Mouse (Mus musculus) limb, embryonic 12.5 days (tissue): ENCODE results near the gene Hcn4. TPM values are rescaled to one million over a fixed set of nuclear protein-coding genes. Genes with fewer than 3 reads are reported as not detected.

Source experiments
- ATAC-seq: fragments of 200-750 bp; cut with Nextera tagmentation; 2 replicates; pipeline ENCODE4 v1.8.0; 2017; ENCODE audit warnings: low read depth, moderate TSS enrichment; ENCODE audit not compliant: insufficient number of reproducible peaks, insufficient read depth, low FRiP score, low TSS enrichment
- H3K27ac ChIP-seq: fragments of 300-500 bp; sonication (generic); 2 replicates; pipeline ENCODE4 v1.5.1; 2016; ENCODE audit warnings: mild to moderate bottlenecking, moderate library complexity
- H3K27me3 ChIP-seq: fragments of 300-500 bp; sonication (generic); 2 replicates; pipeline ENCODE4 v1.6.1; 2016; ENCODE audit warnings: mild to moderate bottlenecking, moderate library complexity
- H3K36me3 ChIP-seq: fragments of 300-500 bp; sonication (generic); 2 replicates; pipeline ENCODE4 v1.6.1; 2016; ENCODE audit warnings: mild to moderate bottlenecking, moderate library complexity
- H3K4me1 ChIP-seq: fragments of 300-500 bp; sonication (generic); replicated peaks from 2 replicates; pipeline ENCODE4 v1.6.1; 2016
- H3K4me2 ChIP-seq: fragments of 300-500 bp; sonication (generic); 2 replicates; pipeline ENCODE4 v1.6.1; 2016; ENCODE audit warnings: mild to moderate bottlenecking, moderate library complexity
- H3K4me3 ChIP-seq: fragments of 300-500 bp; sonication (generic); replicated peaks from 2 replicates; pipeline ENCODE4 v1.5.1; 2016; ENCODE audit warnings: mild to moderate bottlenecking
- H3K9ac ChIP-seq: fragments of 300-500 bp; sonication (generic); replicated peaks from 2 replicates; pipeline ENCODE4 v1.6.1; 2016; ENCODE audit warnings: mild to moderate bottlenecking, moderate library complexity
- H3K9me3 ChIP-seq: fragments of 300-500 bp; sonication (generic); 2 replicates; pipeline ENCODE4 v1.6.1; 2016; ENCODE audit warnings: mild to moderate bottlenecking, moderate library complexity
- WGBS: fragments of 180-500 bp; shearing (Covaris S2); methylation state at CpG from one replicate; pipeline ENCODE4 v1.1.7; 2016; 5-methylcytosine and 5-hydroxymethylcytosine counted together
- polyA plus RNA-seq: library from polyadenylated mRNA; unstranded; fragments of >200 nt; fragmentation: Nextera tagmentation; extraction: Ambion mirVana; gene quantifications from 2 replicates; pipeline ENCODE4 v1.2.1, GENCODE M21; 2016

The Hcn4 gene
- 0.27 and 0.29 TPM in 2 replicates for polyA plus RNA-seq

DNA sequence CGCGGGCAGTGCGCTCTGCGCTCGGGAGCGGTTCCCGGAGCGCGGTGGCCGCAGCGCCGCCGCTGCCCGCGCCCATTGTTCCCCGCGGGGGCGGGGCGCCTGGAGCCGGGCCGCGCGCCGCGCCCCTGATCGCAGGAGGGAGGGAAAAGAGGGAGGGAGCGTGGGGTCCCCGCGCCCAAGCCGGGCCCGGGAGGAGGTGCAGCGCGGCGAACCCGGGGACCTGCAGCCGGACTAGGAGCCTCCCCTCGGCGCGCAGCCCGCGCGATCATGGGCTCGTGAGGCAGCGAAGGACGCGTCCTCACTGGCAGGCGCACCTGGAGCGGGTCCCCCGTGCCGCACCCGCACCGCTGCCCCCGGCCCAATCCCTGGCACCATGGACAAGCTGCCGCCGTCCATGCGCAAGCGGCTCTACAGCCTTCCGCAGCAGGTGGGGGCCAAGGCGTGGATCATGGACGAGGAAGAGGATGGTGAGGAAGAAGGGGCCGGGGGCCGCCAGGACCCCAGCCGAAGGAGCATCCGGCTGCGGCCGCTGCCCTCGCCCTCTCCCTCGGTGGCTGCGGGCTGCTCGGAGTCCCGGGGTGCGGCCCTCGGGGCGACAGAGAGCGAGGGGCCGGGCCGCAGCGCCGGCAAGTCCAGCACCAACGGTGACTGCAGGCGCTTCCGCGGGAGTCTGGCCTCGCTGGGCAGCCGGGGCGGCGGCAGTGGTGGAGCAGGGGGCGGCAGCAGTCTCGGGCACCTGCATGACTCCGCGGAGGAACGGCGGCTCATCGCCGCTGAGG is at the start of gene Hcn4:
Gene Hcn4, plus strand, starts transcription at position 274 of the 779 bp plus-strand sequence.
- Histone ChIP-seq H3K27ac (peak within 1 kb of the TSS; percentile 56; the same call in 1 of the 2 replicates), H3K4me3 (peak within 1 kb of the TSS; percentile 78), H3K27me3 (peaks cover 94% of the 10 kb centered on the region), H3K4me1 (peaks cover 24% of the 10 kb centered on the region), H3K9me3 (no peaks in the 10 kb centered on the region), H3K4me2 (peak within 1 kb of the TSS; percentile 98), H3K9ac (peak within 1 kb of the TSS; percentile 69), H3K36me3 (no peaks in the 10 kb centered on the region)
- ATAC-seq: no peak
- WGBS: under 1% methylated on average over 86 of the region's 95 CpGs

GRCm38 (mm10) chr9:58774761-58775160 is 48.5 kb upstream of the Hcn4 start:
- Histone ChIP-seq H3K36me3 (no peaks in the 10 kb centered on the region), H3K4me1 (0 out of 2 replicates have a peak, but pooled peaks cover 4% of the 10 kb centered on the region), H3K4me2 (no peak overlapping the region), H3K9ac (no peak overlapping the region), H3K9me3 (no peaks in the 10 kb centered on the region), H3K27ac (no peak overlapping the region), H3K4me3 (no peak overlapping the region), H3K27me3 (no peaks in the 10 kb centered on the region)
- 64% methylated on average over 3 of the region's 3 CpGs for WGBS
- ATAC-seq: no peak

DNA sequence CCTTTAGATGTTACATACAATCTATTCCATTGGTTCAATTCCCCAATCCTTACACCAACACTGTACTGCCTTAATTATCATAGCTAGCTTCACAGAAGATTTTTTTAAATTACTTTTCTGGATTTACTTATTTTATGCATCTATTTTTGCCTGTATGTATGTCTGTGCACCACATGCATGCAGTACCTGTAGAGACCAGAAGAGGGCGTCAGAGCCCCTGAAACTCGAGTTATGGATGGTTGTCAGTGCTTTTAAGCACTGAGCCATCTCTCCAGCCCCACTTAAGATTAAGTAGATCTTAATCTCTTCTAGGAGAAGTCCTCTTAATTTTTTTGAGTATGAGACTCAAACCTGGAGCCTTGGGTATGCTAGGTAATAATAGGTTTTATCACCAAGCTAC is 47.8 kb upstream of the Hcn4 start:
- WGBS: 16% methylated on average over 2 of the region's 2 CpGs

GRCm38 (mm10) chr9:58789476-58789875 is 33.7 kb upstream of the Hcn4 start:
- Histone ChIP-seq H3K27ac (no peak overlapping the region; the same call in 1 of the 2 replicates), H3K9ac (no peak overlapping the region), H3K27me3 (no peaks in the 10 kb centered on the region), H3K4me1 (no peaks in the 10 kb centered on the region), H3K4me3 (no peak overlapping the region), H3K36me3 (no peaks in the 10 kb centered on the region), H3K4me2 (no peak overlapping the region), H3K9me3 (no peaks in the 10 kb centered on the region)
- ATAC-seq: no peak
- 63% methylated on average over 3 of the region's 3 CpGs for WGBS

More for the DNA sequence above, 47.8 kb upstream of the Hcn4 start:
- Histone ChIP-seq H3K27ac (no peak overlapping the region), H3K36me3 (no peaks in the 10 kb centered on the region), H3K9me3 (no peaks in the 10 kb centered on the region), H3K4me1 (no peaks in the 10 kb centered on the region), H3K4me2 (no peak overlapping the region), H3K27me3 (no peaks in the 10 kb centered on the region), H3K9ac (no peak overlapping the region), H3K4me3 (no peak overlapping the region)
- no peak for ATAC-seq

- ATAC-seq: no peak
- Histone ChIP-seq H3K36me3 (no peaks in the 10 kb centered on the region), H3K9ac (no peak overlapping the region), H3K9me3 (no peaks in the 10 kb centered on the region), H3K27me3 (no peaks in the 10 kb centered on the region), H3K4me1 (no peaks in the 10 kb centered on the region; the same call in 1 of the 2 replicates), H3K4me3 (no peak overlapping the region), H3K27ac (no peak overlapping the region), H3K4me2 (no peak overlapping the region)
- 87% methylated on average over 7 of the region's 7 CpGs for WGBS
Measured at GRCm38 (mm10) chr9:58798155-58798554, 25.1 kb upstream of the Hcn4 start.

DNA sequence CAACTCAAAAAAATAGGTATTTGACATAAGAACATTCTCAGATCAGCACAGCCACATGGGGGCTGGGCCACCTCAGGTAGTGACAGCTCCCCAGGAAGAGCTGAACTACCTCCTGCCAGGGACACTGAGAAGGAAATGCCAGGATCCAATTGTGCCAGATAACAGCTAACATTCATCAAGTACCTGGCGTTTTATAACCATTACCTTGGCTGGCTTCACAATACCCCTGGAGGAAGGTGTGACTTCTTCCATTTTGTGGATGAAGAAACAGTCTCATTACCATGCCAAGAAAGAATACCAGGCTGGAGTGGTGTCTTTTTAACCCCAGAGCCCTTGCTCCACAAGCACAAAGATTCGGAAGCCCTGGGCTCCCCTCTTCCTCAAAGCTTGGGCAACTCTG is 21.8 kb upstream of the Hcn4 start:
- Histone ChIP-seq H3K9ac (no peak overlapping the region), H3K27ac (no peak overlapping the region), H3K4me3 (no peak overlapping the region), H3K27me3 (no peaks in the 10 kb centered on the region), H3K36me3 (no peaks in the 10 kb centered on the region), H3K4me2 (no peak overlapping the region), H3K4me1 (no peaks in the 10 kb centered on the region; the same call in 1 of the 2 replicates), H3K9me3 (no peaks in the 10 kb centered on the region)
- WGBS: 69% methylated on average over 2 of the region's 2 CpGs
- ATAC-seq: no peak

DNA sequence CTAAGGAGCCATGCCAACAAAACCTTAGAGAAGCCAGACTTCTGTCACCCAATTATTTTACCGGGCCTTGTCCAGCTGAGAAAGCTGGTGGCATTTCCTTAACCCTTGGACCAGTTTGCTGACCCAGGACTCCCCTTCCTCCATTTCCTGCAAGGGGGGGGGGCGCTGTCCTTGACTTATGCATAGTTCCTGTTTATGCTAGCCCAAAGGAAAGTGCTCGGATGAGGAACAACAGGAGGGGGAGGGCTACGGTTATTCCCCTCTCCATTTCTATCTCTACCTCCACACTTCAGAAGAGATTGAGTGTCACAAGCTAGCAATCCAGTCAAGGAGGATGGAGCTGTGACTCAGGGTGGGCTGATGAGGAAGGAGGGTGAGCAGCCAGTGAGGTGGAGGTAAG is 20.9 kb upstream of the Hcn4 start:
- Histone ChIP-seq H3K9me3 (no peaks in the 10 kb centered on the region), H3K4me3 (no peak overlapping the region), H3K9ac (no peak overlapping the region), H3K4me2 (no peak overlapping the region), H3K27ac (no peak overlapping the region), H3K36me3 (no peaks in the 10 kb centered on the region), H3K4me1 (no peaks in the 10 kb centered on the region; the same call in 1 of the 2 replicates), H3K27me3 (peaks cover 3% of the 10 kb centered on the region; the same call in 1 of the 2 replicates)
- ATAC-seq: no peak
- 41% methylated on average over 4 of the region's 4 CpGs for WGBS

DNA sequence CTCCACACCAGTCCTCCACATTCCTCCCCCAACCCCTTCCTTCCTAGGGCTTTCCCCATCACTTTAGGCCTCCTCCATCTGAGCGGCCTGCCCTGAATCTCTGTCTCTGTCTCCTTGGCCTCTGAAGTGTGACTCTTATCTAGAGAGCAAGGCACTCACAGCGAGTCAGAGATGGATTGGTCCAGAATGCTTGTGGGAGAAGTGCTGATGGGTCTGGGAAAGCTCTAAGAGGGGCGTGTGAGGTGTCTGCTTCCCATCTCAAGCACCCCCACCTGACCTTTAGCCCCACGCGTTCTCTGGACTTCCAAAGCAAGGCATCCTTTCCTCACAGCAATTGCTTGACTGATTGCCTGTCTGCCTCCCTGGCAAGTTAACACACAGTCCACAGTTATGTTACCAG is 20.4 kb upstream of the Hcn4 start:
- ATAC-seq: no peak
- no peak overlapping the region for H3K9ac ChIP-seq
- WGBS: 23% methylated on average over 5 of the region's 5 CpGs
- H3K27ac ChIP-seq: no peak overlapping the region
- H3K4me2 ChIP-seq: no peak overlapping the region
- no peak overlapping the region for H3K4me3 ChIP-seq
- H3K36me3 ChIP-seq: no peaks in the 10 kb centered on the region
- H3K9me3 ChIP-seq: no peaks in the 10 kb centered on the region
- H3K27me3 ChIP-seq: peaks cover 8% of the 10 kb centered on the region
- no peaks in the 10 kb centered on the region; the same call in 1 of the 2 replicates for H3K4me1 ChIP-seq

DNA sequence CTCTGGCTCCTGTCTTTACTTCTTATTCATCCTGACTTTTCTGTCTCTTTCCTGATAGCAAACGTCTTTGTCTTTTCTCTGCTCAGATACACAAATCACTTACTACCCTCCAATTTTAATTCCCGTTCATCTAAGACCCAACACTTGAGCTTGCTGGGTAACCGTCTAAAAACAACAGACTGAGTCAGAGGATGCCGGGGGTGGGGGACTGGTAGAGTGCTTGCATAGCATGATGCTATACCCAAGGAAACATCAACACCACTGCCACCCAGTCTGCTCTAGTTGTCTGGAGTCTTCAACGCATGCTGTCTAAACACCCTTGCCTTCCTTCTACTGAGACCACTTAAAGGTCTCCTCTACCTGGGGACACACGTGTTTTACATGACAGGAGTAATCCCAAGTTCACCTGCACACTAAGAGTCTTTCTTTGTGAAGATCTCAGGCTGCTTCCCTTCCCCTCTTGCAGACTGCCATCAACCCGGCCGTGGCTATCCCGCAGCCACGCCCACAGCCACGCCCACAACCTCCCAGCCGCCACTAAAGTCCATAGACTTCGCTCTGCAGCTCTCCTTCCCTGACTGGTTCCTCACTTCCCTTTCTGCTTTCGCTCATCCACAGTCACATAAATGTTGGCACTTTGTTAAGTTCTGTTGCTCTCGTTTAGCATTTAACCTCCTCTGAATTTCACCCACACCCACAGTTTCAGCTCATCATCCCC is 17.5 kb upstream of the Hcn4 start:
- Histone ChIP-seq H3K4me3 (peak overlapping the region; percentile 21; the same call in 1 of the 2 replicates), H3K9me3 (no peaks in the 10 kb centered on the region), H3K27ac (no peak overlapping the region), H3K9ac (no peak overlapping the region), H3K36me3 (no peaks in the 10 kb centered on the region), H3K4me2 (peak overlapping the region; percentile 52), H3K4me1 (no peaks in the 10 kb centered on the region; the same call in 1 of the 2 replicates), H3K27me3 (peaks cover 11% of the 10 kb centered on the region)
- ATAC-seq: no peak
- WGBS: 15% methylated on average over 15 of the region's 15 CpGs

- Histone ChIP-seq H3K4me3 (no peak overlapping the region), H3K27me3 (peaks cover 22% of the 10 kb centered on the region), H3K27ac (no peak overlapping the region), H3K4me2 (no peak overlapping the region), H3K9ac (no peak overlapping the region), H3K9me3 (no peaks in the 10 kb centered on the region), H3K36me3 (no peaks in the 10 kb centered on the region), H3K4me1 (peaks cover 5% of the 10 kb centered on the region; the same call in 1 of the 2 replicates)
- 30% methylated on average over 3 of the region's 3 CpGs for WGBS
- ATAC-seq: no peak
Measured at GRCm38 (mm10) chr9:58811171-58811570, 12.0 kb upstream of the Hcn4 start.

DNA sequence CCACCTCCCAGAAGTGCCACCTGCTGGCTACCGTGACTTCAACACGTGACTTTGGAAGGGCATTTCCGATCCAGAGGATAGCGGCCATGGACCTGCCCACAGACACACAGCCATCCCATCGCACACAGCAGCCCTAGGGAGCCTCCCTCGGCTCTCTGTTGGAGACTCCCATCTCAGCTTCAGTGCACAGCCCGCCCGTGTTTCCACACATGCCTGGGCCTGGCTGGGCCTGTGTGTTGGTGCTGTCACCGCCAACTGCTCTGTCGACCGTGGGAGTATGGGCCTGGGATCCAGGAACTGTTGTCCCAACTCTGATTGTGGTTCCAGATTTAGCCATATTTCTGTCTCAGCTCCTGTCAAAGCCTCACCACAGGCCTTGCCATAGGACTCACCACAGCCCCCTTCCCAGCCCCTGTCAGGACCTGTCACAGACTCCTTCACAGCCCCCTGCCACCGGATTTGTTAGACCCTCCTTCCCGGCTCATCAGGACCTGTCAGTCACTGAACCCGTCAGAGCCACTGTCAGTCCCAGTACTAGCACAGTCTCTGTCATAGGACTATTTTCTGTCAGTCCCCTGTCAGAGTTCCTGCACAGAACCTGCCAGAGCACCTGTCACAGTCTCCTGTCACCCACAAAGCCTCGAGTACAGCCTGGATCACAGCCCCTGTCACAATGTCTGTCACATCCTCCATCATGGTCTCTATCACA is 7.5 kb upstream of the Hcn4 start:
- Histone ChIP-seq H3K4me3 (no peak overlapping the region), H3K27me3 (peaks cover 53% of the 10 kb centered on the region), H3K9me3 (no peaks in the 10 kb centered on the region), H3K9ac (no peak overlapping the region), H3K27ac (no peak overlapping the region), H3K4me1 (peaks cover 8% of the 10 kb centered on the region; the same call in 1 of the 2 replicates), H3K4me2 (no peak overlapping the region), H3K36me3 (no peaks in the 10 kb centered on the region)
- no peak for ATAC-seq
- 59% methylated on average over 15 of the region's 15 CpGs for WGBS
